In genomic region chr10:80858350-80858935, GRCm38 (mm10) we compare ENCODE assay signal across 10 mouse cellular contexts. TPM values are rescaled to one million over a fixed set of nuclear protein-coding genes. Genes with fewer than 3 reads are reported as not detected.
DNase-seq lines count a peak whose midpoint lies in the region; ATAC-seq and TF ChIP-seq lines count a peak whose summit lies in the region.
"Had no signal": no experiment of that assay in that cellular context is flagged by ENCODE, and none has a peak within 500 bp of the region (broad histone marks: within the 10 kb centered on the region; RNA-seq: fewer than 3 reads in every experiment).

No protein-coding gene starts in this region.

- no peak overlapping the region for H3K4me2 ChIP-seq in forebrain, embryonic 15.5 days (replicated peaks)
- no peak overlapping the region for H3K4me2 ChIP-seq in midbrain, postnatal 0 days (ENCODE audit: low read depth, low read length, poor library complexity, severe bottlenecking)
- H3K4me2 ChIP-seq in liver, embryonic 11.5 days, result peak overlapping the region; percentile 90
- H3K4me2 ChIP-seq in stomach, embryonic 14.5 days (replicated peaks; ENCODE audit: low read depth, low read length), result no peak overlapping the region

- no peaks in the 10 kb centered on the region for H3K27me3 ChIP-seq in forebrain, embryonic 10.5 days (ENCODE audit: poor library complexity, severe bottlenecking)
- no peaks in the 10 kb centered on the region for H3K27me3 ChIP-seq in forebrain, embryonic 15.5 days
- no peaks in the 10 kb centered on the region for H3K27me3 ChIP-seq in midbrain, embryonic 10.5 days (ENCODE audit: low read depth, poor library complexity, severe bottlenecking)
- no peaks in the 10 kb centered on the region for H3K27me3 ChIP-seq in midbrain, postnatal 0 days (ENCODE audit: insufficient read depth, low read length)
- no peaks in the 10 kb centered on the region for H3K27me3 ChIP-seq in liver, embryonic 11.5 days (replicated peaks; ENCODE audit: control insufficient read depth, insufficient read depth, low read length)
- H3K27me3 ChIP-seq in stomach, embryonic 14.5 days (ENCODE audit: control insufficient read depth, insufficient read depth, low read length), result no peaks in the 10 kb centered on the region
- H3K27me3 ChIP-seq: megakaryocyte, embryonic 14.5 days had no signal

- DNase-seq in forebrain, embryonic 10.5 days (ENCODE audit: extremely low spot score, low spot score), result no peak
- DNase-seq in midbrain, embryonic 10.5 days (ENCODE audit: low spot score), result no peak
- no peak for DNase-seq in midbrain, postnatal 0 days (ENCODE audit: low spot score)
- DNase-seq in liver, embryonic 11.5 days (ENCODE audit: low spot score), result peak; percentile 56
- DNase-seq in ovary, postnatal 10 days (ENCODE audit: low spot score), result no peak
- no peak for DNase-seq in cerebellum, adult 18-20 months

- 87% methylated on average over 7 of the region's 7 CpGs for WGBS in forebrain, embryonic 10.5 days
- WGBS in forebrain, embryonic 15.5 days, result 89% methylated on average over 7 of the region's 7 CpGs
- WGBS in midbrain, embryonic 10.5 days, result 87% methylated on average over 7 of the region's 7 CpGs
- 87% methylated on average over 7 of the region's 7 CpGs for WGBS in midbrain, postnatal 0 days
- WGBS in liver, embryonic 11.5 days, result 50% methylated on average over 7 of the region's 7 CpGs
- WGBS in stomach, embryonic 14.5 days, result 60% methylated on average over 7 of the region's 7 CpGs

- TF ChIP-seq CTCF in midbrain, postnatal 0 days (IDR thresholded peaks at IDR 0.05), result no peak

- H3K9ac ChIP-seq in forebrain, embryonic 15.5 days (replicated peaks), result no peak overlapping the region
- H3K9ac ChIP-seq in midbrain, postnatal 0 days (replicated peaks; ENCODE audit: low read length, poor library complexity, severe bottlenecking), result no peak overlapping the region
- H3K9ac ChIP-seq in liver, embryonic 11.5 days (ENCODE audit: low read depth, low read length), result peak overlapping the region; percentile 96
- no peak overlapping the region for H3K9ac ChIP-seq in stomach, embryonic 14.5 days (replicated peaks; ENCODE audit: low read depth, low read length)

- no peaks in the 10 kb centered on the region for H3K9me3 ChIP-seq in forebrain, embryonic 10.5 days
- no peaks in the 10 kb centered on the region for H3K9me3 ChIP-seq in forebrain, embryonic 15.5 days
- H3K9me3 ChIP-seq in midbrain, embryonic 10.5 days (replicated peaks), result no peaks in the 10 kb centered on the region
- H3K9me3 ChIP-seq in midbrain, postnatal 0 days (ENCODE audit: low read length), result no peaks in the 10 kb centered on the region
- H3K9me3 ChIP-seq in liver, embryonic 11.5 days (ENCODE audit: control insufficient read depth, low read length), result no peaks in the 10 kb centered on the region
- no peaks in the 10 kb centered on the region for H3K9me3 ChIP-seq in stomach, embryonic 14.5 days (ENCODE audit: control insufficient read depth, low read depth, low read length)
- H3K9me3 ChIP-seq: megakaryocyte, embryonic 14.5 days had no signal

- H3K4me1 ChIP-seq in forebrain, embryonic 10.5 days, result peaks cover 46% of the 10 kb centered on the region
- peaks cover 35% of the 10 kb centered on the region for H3K4me1 ChIP-seq in forebrain, embryonic 15.5 days
- peaks cover 46% of the 10 kb centered on the region for H3K4me1 ChIP-seq in midbrain, embryonic 10.5 days
- H3K4me1 ChIP-seq in midbrain, postnatal 0 days (ENCODE audit: insufficient read depth, low read length), result peaks cover 19% of the 10 kb centered on the region
- peaks cover 60% of the 10 kb centered on the region for H3K4me1 ChIP-seq in liver, embryonic 11.5 days (replicated peaks; ENCODE audit: control insufficient read depth, insufficient read depth, low read length)
- peaks cover 21% of the 10 kb centered on the region for H3K4me1 ChIP-seq in stomach, embryonic 14.5 days (ENCODE audit: control insufficient read depth, insufficient read depth, low read length)

- H3K27ac ChIP-seq in forebrain, embryonic 10.5 days, result peak overlapping the region; percentile 56
- H3K27ac ChIP-seq in forebrain, embryonic 15.5 days (replicated peaks), result no peak overlapping the region
- peak overlapping the region; percentile 6; the same call in 1 of the 2 replicates for H3K27ac ChIP-seq in midbrain, embryonic 10.5 days (replicated peaks)
- H3K27ac ChIP-seq in midbrain, postnatal 0 days (ENCODE audit: low read depth, low read length), result no peak overlapping the region
- H3K27ac ChIP-seq in liver, embryonic 11.5 days (ENCODE audit: low read depth, low read length), result peak overlapping the region; percentile 96
- peak overlapping the region; percentile 28; the same call in 1 of the 2 replicates for H3K27ac ChIP-seq in stomach, embryonic 14.5 days (ENCODE audit: low read length)

- no peak overlapping the region for H3K4me3 ChIP-seq in forebrain, embryonic 10.5 days
- H3K4me3 ChIP-seq in forebrain, embryonic 15.5 days, result no peak overlapping the region
- 0 out of 2 replicates have a peak overlapping the region, but pooled peaks have one; percentile 14 for H3K4me3 ChIP-seq in midbrain, embryonic 10.5 days
- no peak overlapping the region for H3K4me3 ChIP-seq in midbrain, postnatal 0 days (ENCODE audit: low read depth, low read length)
- H3K4me3 ChIP-seq in liver, embryonic 11.5 days (ENCODE audit: low read depth, low read length), result peak overlapping the region; percentile 96
- no peak overlapping the region for H3K4me3 ChIP-seq in stomach, embryonic 14.5 days (ENCODE audit: low read depth, low read length)

- no peak for ATAC-seq in forebrain, embryonic 15.5 days (replicated peaks)
- ATAC-seq in midbrain, postnatal 0 days (ENCODE audit: low FRiP score), result no peak
- peak; percentile 80 for ATAC-seq in liver, embryonic 11.5 days (replicated peaks; ENCODE audit: low FRiP score)
- ATAC-seq in stomach, embryonic 14.5 days (ENCODE audit: insufficient number of reproducible peaks, insufficient read depth, low FRiP score, low read depth), result no peak

- H3K36me3 ChIP-seq in forebrain, embryonic 10.5 days (replicated peaks), result peaks cover 27% of the 10 kb centered on the region
- peaks cover 5% of the 10 kb centered on the region for H3K36me3 ChIP-seq in forebrain, embryonic 15.5 days
- peaks cover 27% of the 10 kb centered on the region for H3K36me3 ChIP-seq in midbrain, embryonic 10.5 days
- peaks cover 21% of the 10 kb centered on the region for H3K36me3 ChIP-seq in midbrain, postnatal 0 days (ENCODE audit: insufficient read depth, low read length)
- H3K36me3 ChIP-seq in liver, embryonic 11.5 days (ENCODE audit: control insufficient read depth, insufficient read depth, low read length), result peaks cover 9% of the 10 kb centered on the region; the same call in 1 of the 2 replicates
- peaks cover 6% of the 10 kb centered on the region for H3K36me3 ChIP-seq in stomach, embryonic 14.5 days (ENCODE audit: control insufficient read depth, insufficient read depth, low read length)

RNA-seq across cellular contexts. Expression of gene Sppl2b, which starts 3.4 kb away (rescaled TPM):
- 43.9 and 44.9 TPM in 2 replicates for polyA plus RNA-seq in forebrain, embryonic 10.5 days (2016; fragmentation: Nextera tagmentation; extraction: Ambion mirVana)
- polyA plus RNA-seq in forebrain, embryonic 15.5 days (2015; fragmentation: Nextera tagmentation; extraction: Ambion mirVana), result 58.7 and 61.0 TPM in 2 replicates
- polyA plus RNA-seq in midbrain, embryonic 10.5 days (2016; fragmentation: Nextera tagmentation; extraction: Ambion mirVana), result 42.8 and 45.6 TPM in 2 replicates
- total RNA-seq in midbrain, postnatal 0 days (2014; rRNA removed), result 116 and 132 TPM in 2 replicates
- polyA plus RNA-seq in midbrain, postnatal 0 days (2015; fragmentation: Nextera tagmentation; extraction: Ambion mirVana), result 78.6 and 86.2 TPM in 2 replicates
- 58.5 and 63.8 TPM in 2 replicates for polyA plus RNA-seq in liver, embryonic 11.5 days (2014; fragmentation: Nextera tagmentation; extraction: Ambion mirVana)
- polyA plus RNA-seq in stomach, embryonic 14.5 days (2014; fragmentation: Nextera tagmentation; extraction: Ambion mirVana), result 31.9 and 33.0 TPM in 2 replicates

RNA-seq across cellular contexts. Expression of gene Lsm7, which starts 3.4 kb away (rescaled TPM):
- 351 and 360 TPM in 2 replicates for polyA plus RNA-seq in forebrain, embryonic 10.5 days (2016; fragmentation: Nextera tagmentation; extraction: Ambion mirVana)
- 268 and 279 TPM in 2 replicates for polyA plus RNA-seq in forebrain, embryonic 15.5 days (2015; fragmentation: Nextera tagmentation; extraction: Ambion mirVana)
- polyA plus RNA-seq in midbrain, embryonic 10.5 days (2016; fragmentation: Nextera tagmentation; extraction: Ambion mirVana), result 322 and 326 TPM in 2 replicates
- 136 and 249 TPM in 2 replicates for total RNA-seq in midbrain, postnatal 0 days (2014; rRNA removed)
- 292 and 299 TPM in 2 replicates for polyA plus RNA-seq in midbrain, postnatal 0 days (2015; fragmentation: Nextera tagmentation; extraction: Ambion mirVana)
- polyA plus RNA-seq in liver, embryonic 11.5 days (2014; fragmentation: Nextera tagmentation; extraction: Ambion mirVana), result 403 and 453 TPM in 2 replicates
- 321 and 361 TPM in 2 replicates for polyA plus RNA-seq in stomach, embryonic 14.5 days (2014; fragmentation: Nextera tagmentation; extraction: Ambion mirVana)

RNA-seq across cellular contexts. Expression of gene Tmprss9, which starts 13.2 kb away (rescaled TPM):
- 0.05 TPM in 1 of 2 replicates, not detected in the other for polyA plus RNA-seq in forebrain, embryonic 10.5 days (2016; fragmentation: Nextera tagmentation; extraction: Ambion mirVana)
- 0.06 and 0.15 TPM in 2 replicates for polyA plus RNA-seq in forebrain, embryonic 15.5 days (2015; fragmentation: Nextera tagmentation; extraction: Ambion mirVana)
- polyA plus RNA-seq in midbrain, embryonic 10.5 days (2016; fragmentation: Nextera tagmentation; extraction: Ambion mirVana), result 0.02 and 0.09 TPM in 2 replicates
- 0.09 and 0.11 TPM in 2 replicates for total RNA-seq in midbrain, postnatal 0 days (2014; rRNA removed)
- 0.27 and 0.31 TPM in 2 replicates for polyA plus RNA-seq in midbrain, postnatal 0 days (2015; fragmentation: Nextera tagmentation; extraction: Ambion mirVana)
- not detected in 2 replicates for polyA plus RNA-seq in liver, embryonic 11.5 days (2014; fragmentation: Nextera tagmentation; extraction: Ambion mirVana)
- polyA plus RNA-seq in stomach, embryonic 14.5 days (2014; fragmentation: Nextera tagmentation; extraction: Ambion mirVana), result 0.07 TPM in 1 of 2 replicates, not detected in the other
- polyA plus RNA-seq: heart, postnatal 0 days had no signal

RNA-seq across cellular contexts. Expression of gene Lingo3, which starts 14.6 kb away (rescaled TPM):
- 1.5 and 2.0 TPM in 2 replicates for polyA plus RNA-seq in forebrain, embryonic 10.5 days (2016; fragmentation: Nextera tagmentation; extraction: Ambion mirVana)
- polyA plus RNA-seq in forebrain, embryonic 15.5 days (2015; fragmentation: Nextera tagmentation; extraction: Ambion mirVana), result 4.4 and 5.5 TPM in 2 replicates
- 1.1 and 1.4 TPM in 2 replicates for polyA plus RNA-seq in midbrain, embryonic 10.5 days (2016; fragmentation: Nextera tagmentation; extraction: Ambion mirVana)
- total RNA-seq in midbrain, postnatal 0 days (2014; rRNA removed), result 39.3 and 61.0 TPM in 2 replicates
- 24.4 and 26.8 TPM in 2 replicates for polyA plus RNA-seq in midbrain, postnatal 0 days (2015; fragmentation: Nextera tagmentation; extraction: Ambion mirVana)
- polyA plus RNA-seq in liver, embryonic 11.5 days (2014; fragmentation: Nextera tagmentation; extraction: Ambion mirVana), result 0.05 TPM in 1 of 2 replicates, not detected in the other
- polyA plus RNA-seq in stomach, embryonic 14.5 days (2014; fragmentation: Nextera tagmentation; extraction: Ambion mirVana), result 0.07 and 0.23 TPM in 2 replicates

RNA-seq across cellular contexts. Expression of gene Oaz1, which starts 32.0 kb away (rescaled TPM):
- polyA plus RNA-seq in forebrain, embryonic 10.5 days (2016; fragmentation: Nextera tagmentation; extraction: Ambion mirVana), result 2,273 and 2,281 TPM in 2 replicates
- polyA plus RNA-seq in forebrain, embryonic 15.5 days (2015; fragmentation: Nextera tagmentation; extraction: Ambion mirVana), result 1,419 and 1,463 TPM in 2 replicates
- 2,246 and 2,347 TPM in 2 replicates for polyA plus RNA-seq in midbrain, embryonic 10.5 days (2016; fragmentation: Nextera tagmentation; extraction: Ambion mirVana)
- total RNA-seq in midbrain, postnatal 0 days (2014; rRNA removed), result 863 and 928 TPM in 2 replicates
- 1,039 and 1,193 TPM in 2 replicates for polyA plus RNA-seq in midbrain, postnatal 0 days (2015; fragmentation: Nextera tagmentation; extraction: Ambion mirVana)
- polyA plus RNA-seq in liver, embryonic 11.5 days (2014; fragmentation: Nextera tagmentation; extraction: Ambion mirVana), result 1,793 and 1,800 TPM in 2 replicates
- polyA plus RNA-seq in stomach, embryonic 14.5 days (2014; fragmentation: Nextera tagmentation; extraction: Ambion mirVana), result 1,724 and 1,898 TPM in 2 replicates

Comparison
In these comparisons a context has a peak if more than half of its experiments do, and no peak if none do; other contexts are left out.
1. H3K27ac ChIP-seq: peak in forebrain, embryonic 10.5 days (single experiment), midbrain, embryonic 10.5 days (single experiment), liver, embryonic 11.5 days (single experiment) and stomach, embryonic 14.5 days (single experiment); none in forebrain, embryonic 15.5 days (single experiment) and midbrain, postnatal 0 days (single experiment).
2. H3K4me3 ChIP-seq: peak in midbrain, embryonic 10.5 days (single experiment) and liver, embryonic 11.5 days (single experiment); none in forebrain, embryonic 10.5 days (single experiment), forebrain, embryonic 15.5 days (single experiment), midbrain, postnatal 0 days (single experiment) and stomach, embryonic 14.5 days (single experiment).